Mouse (Mus musculus) forebrain, embryonic 12.5 days (tissue): ENCODE measurements at regions not wholly inside any gene's neighbourhood (a gene's known extent, or its start where the extent isn't known, plus 50 kb on each side); places are given as distances from the start of the nearest gene placed in this dataset.

ENCODE experiments used
- ATAC-seq: fragments of 200-750 bp; cut with Nextera tagmentation; 2 replicates; pipeline ENCODE4 v1.8.0; 2017; ENCODE audit warnings: moderate TSS enrichment; ENCODE audit not compliant: low FRiP score
- H3K27ac ChIP-seq: fragments of 300-500 bp; sonication (generic); 2 replicates; pipeline ENCODE4 v1.5.1; 2016; ENCODE audit warnings: mild to moderate bottlenecking
- H3K27me3 ChIP-seq: fragments of 300-500 bp; sonication (generic); 2 replicates; pipeline ENCODE4 v1.6.1; 2016; ENCODE audit warnings: mild to moderate bottlenecking
- H3K36me3 ChIP-seq: fragments of 300-500 bp; sonication (generic); replicated peaks from 2 replicates; pipeline ENCODE4 v1.6.1; 2016; ENCODE audit warnings: mild to moderate bottlenecking
- H3K4me1 ChIP-seq: fragments of 300-500 bp; sonication (generic); 2 replicates; pipeline ENCODE4 v1.6.1; 2016
- H3K4me2 ChIP-seq: fragments of 300-500 bp; sonication (generic); 2 replicates; pipeline ENCODE4 v1.6.1; 2016; ENCODE audit warnings: mild to moderate bottlenecking, moderate library complexity
- H3K4me3 ChIP-seq: fragments of 300-500 bp; sonication (generic); replicated peaks from 2 replicates; pipeline ENCODE4 v1.5.1; 2016; ENCODE audit warnings: mild to moderate bottlenecking
- H3K9ac ChIP-seq: fragments of 300-500 bp; sonication (generic); 2 replicates; pipeline ENCODE4 v1.6.1; 2016; ENCODE audit warnings: mild to moderate bottlenecking
- H3K9me3 ChIP-seq: fragments of 300-500 bp; sonication (generic); 2 replicates; pipeline ENCODE4 v1.6.1; 2016
- whole genome bisulfite sequencing: fragments of 180-500 bp; shearing (Covaris S2); methylation state at CpG from one replicate; pipeline ENCODE4 v1.1.7; 2016; 5-methylcytosine and 5-hydroxymethylcytosine counted together

DNA sequence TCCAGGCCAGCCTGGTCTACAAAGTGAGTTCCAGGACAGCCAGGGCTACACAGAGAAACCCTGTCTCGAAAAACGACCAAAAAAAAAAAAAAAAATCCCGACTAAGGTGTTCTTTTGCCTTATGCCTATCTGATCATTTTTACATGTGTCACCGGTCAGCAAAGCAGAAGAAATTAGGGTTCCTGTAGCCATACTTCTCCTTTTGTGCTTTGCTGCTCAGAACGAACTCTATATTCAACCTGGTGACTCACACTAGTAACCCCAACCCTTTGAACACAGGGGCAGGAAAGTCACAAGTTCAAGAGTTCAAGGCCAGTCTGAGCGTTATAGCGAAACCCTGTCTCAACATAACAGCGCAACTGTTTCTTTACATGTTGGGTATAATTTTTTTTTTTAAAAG is 108.7 kb upstream of the Tbc1d5 start:
- no peaks in the 10 kb centered on the region for H3K27me3 ChIP-seq
- no peaks in the 10 kb centered on the region for H3K36me3 ChIP-seq
- H3K27ac ChIP-seq: no peak overlapping the region
- no peak overlapping the region for H3K4me2 ChIP-seq
- H3K9me3 ChIP-seq: no peaks in the 10 kb centered on the region
- no peak for ATAC-seq
- H3K4me3 ChIP-seq: no peak overlapping the region
- no peaks in the 10 kb centered on the region for H3K4me1 ChIP-seq
- no peak overlapping the region for H3K9ac ChIP-seq
- 88% methylated on average over 8 of the region's 8 CpGs for WGBS

DNA sequence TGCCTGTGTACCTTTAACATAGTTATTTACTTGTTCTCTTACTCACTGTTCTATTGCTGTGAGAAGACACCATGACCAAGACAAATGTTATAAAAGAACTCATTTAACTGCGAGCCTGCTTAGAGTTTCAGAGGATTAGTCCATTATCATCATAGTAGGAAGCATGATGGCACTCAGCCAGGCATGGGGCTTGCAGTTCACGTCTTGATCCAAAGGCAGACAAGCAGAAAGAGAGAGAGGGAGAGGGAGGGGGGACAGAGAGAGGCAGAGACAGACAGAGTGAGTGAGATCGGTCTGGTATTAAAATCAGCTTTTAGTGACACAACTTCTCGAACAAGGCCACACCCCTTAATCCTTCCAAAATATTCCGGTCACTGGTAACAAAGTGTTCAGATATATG is 106.2 kb upstream of the Tbc1d5 start:
- H3K4me2 ChIP-seq: no peak overlapping the region
- H3K27ac ChIP-seq: no peak overlapping the region
- H3K9ac ChIP-seq: no peak overlapping the region
- H3K27me3 ChIP-seq: no peaks in the 10 kb centered on the region
- no peak for ATAC-seq
- H3K4me1 ChIP-seq: no peaks in the 10 kb centered on the region
- no peak overlapping the region for H3K4me3 ChIP-seq
- H3K36me3 ChIP-seq: no peaks in the 10 kb centered on the region
- 65% methylated on average over 5 of the region's 5 CpGs for WGBS
- no peaks in the 10 kb centered on the region for H3K9me3 ChIP-seq

DNA sequence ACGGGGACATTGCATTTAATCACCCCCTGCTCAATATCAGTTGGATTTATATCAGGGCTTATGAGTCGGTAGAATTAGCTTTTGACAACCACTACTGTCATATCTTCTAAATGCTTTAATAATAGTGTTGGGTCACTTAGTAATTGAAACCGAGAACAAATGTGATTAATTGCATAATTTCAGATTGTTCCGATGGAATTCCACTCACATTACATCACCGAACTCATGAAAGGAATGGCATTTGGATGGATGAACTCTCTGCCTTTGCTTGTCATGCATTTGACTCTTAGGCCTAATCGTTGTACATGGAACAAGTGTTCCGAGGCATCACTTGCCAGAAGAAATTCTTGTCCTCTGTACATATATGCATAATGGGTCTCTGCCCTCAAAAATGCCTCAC is 99.6 kb upstream of the Tbc1d5 start:
- no peak overlapping the region for H3K4me2 ChIP-seq

DNA sequence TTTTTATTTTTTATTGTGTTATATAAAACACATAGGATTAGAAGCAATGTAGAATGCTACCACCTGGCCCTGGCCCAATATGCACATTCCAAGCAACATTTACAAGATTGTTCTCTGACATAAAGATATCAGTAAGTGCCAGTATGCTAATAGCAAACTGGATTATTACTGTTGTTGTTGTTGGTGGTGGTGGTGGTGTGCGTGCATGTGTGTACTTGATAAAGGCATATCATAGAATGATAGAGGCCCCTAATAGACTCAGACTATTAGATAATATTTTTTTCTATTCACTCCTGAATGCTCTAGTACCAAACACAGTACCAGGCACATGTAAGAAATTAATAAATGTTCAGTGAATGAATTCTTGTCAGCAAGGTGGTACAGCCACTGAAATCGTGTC is 98.9 kb upstream of the Tbc1d5 start:
- no peaks in the 10 kb centered on the region for H3K9me3 ChIP-seq
- WGBS: 76% methylated on average over 2 of the region's 2 CpGs
- H3K27me3 ChIP-seq: no peaks in the 10 kb centered on the region
- no peak overlapping the region for H3K9ac ChIP-seq
- ATAC-seq: no peak
- H3K4me3 ChIP-seq: no peak overlapping the region
- H3K4me1 ChIP-seq: no peaks in the 10 kb centered on the region
- H3K27ac ChIP-seq: no peak overlapping the region
- no peak overlapping the region for H3K4me2 ChIP-seq
- H3K36me3 ChIP-seq: no peaks in the 10 kb centered on the region

More for the DNA sequence above, 99.6 kb upstream of the Tbc1d5 start:
- no peak overlapping the region for H3K4me3 ChIP-seq
- ATAC-seq: no peak
- WGBS: 72% methylated on average over 7 of the region's 7 CpGs
- no peaks in the 10 kb centered on the region for H3K4me1 ChIP-seq
- H3K36me3 ChIP-seq: no peaks in the 10 kb centered on the region
- no peaks in the 10 kb centered on the region for H3K27me3 ChIP-seq
- H3K9me3 ChIP-seq: no peaks in the 10 kb centered on the region
- H3K9ac ChIP-seq: no peak overlapping the region
- H3K27ac ChIP-seq: no peak overlapping the region

DNA sequence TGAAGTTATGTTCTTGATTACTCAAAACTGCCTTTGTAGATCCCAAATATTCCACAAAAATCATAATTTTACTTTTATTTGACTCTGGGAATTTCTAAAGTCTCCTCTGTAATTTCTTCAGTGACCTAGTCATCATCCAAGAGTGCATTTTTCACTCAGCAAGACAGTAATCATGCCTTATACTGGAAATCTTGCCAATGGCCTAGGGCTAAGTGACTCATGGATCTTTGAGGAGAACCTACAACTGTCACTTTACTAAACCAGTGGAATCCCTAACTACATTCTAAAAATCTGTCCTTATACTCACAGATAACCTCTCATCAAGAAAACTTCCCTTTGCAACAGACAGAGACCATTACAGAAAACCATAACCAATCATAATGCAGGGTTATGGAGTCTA is 98.0 kb upstream of the Tbc1d5 start:
- H3K4me2 ChIP-seq: no peak overlapping the region
- H3K4me1 ChIP-seq: no peaks in the 10 kb centered on the region
- H3K9me3 ChIP-seq: no peaks in the 10 kb centered on the region
- ATAC-seq: no peak
- no peak overlapping the region for H3K27ac ChIP-seq
- H3K36me3 ChIP-seq: no peaks in the 10 kb centered on the region
- no peaks in the 10 kb centered on the region for H3K27me3 ChIP-seq
- no peak overlapping the region for H3K4me3 ChIP-seq
- no peak overlapping the region for H3K9ac ChIP-seq

DNA sequence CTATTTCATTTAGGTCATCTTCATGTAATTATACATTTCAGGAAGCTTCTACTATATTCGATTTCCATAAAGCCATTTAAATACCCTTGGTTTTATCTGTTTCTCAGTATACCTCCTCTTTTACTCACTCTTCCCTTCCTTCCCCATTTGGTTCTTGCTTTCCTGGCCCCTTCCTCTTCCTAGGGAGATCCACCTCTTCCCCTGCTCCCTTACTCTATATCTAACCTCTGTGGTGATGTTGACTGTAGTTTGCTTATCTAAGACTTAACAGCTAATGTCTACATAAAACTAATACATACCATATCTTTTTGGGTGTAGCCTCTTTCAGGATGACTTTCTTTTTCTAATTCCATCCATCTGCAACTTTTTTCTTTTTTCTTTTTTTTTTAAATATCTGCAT is 92.9 kb upstream of the Tbc1d5 start:
- ATAC-seq: no peak
- H3K9ac ChIP-seq: no peak overlapping the region
- H3K9me3 ChIP-seq: no peaks in the 10 kb centered on the region
- no peak overlapping the region for H3K4me2 ChIP-seq
- H3K4me3 ChIP-seq: no peak overlapping the region
- no peaks in the 10 kb centered on the region for H3K36me3 ChIP-seq
- no peaks in the 10 kb centered on the region for H3K4me1 ChIP-seq
- no peak overlapping the region for H3K27ac ChIP-seq
- WGBS: 75% methylated on average over 1 of the region's 1 CpGs
- no peaks in the 10 kb centered on the region for H3K27me3 ChIP-seq

DNA sequence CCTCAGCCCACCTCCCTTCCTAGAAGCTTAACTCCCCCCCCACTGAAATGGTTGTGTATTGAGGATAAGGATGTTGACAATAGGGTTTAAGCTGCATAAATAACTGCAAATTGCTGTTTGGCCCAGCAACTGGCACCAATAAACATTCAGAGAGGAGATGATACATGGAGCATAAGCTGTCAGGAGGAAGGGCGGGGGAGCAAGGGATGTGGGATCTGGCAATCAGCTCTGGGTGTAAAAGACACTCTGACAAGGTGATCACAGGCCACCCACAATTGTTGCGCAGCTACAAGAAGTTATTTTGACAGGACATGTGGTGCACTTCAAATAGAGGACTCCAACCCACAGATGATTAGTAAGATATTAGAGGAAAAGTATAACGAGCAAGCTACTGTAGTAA is 83.8 kb upstream of the Tbc1d5 start:
- H3K9ac ChIP-seq: no peak overlapping the region
- no peak for ATAC-seq
- H3K4me2 ChIP-seq: no peak overlapping the region
- H3K36me3 ChIP-seq: no peaks in the 10 kb centered on the region
- H3K9me3 ChIP-seq: no peaks in the 10 kb centered on the region
- no peak overlapping the region for H3K27ac ChIP-seq
- H3K4me3 ChIP-seq: no peak overlapping the region
- 35% methylated on average over 3 of the region's 3 CpGs for WGBS
- no peaks in the 10 kb centered on the region for H3K27me3 ChIP-seq
- peaks cover 6% of the 10 kb centered on the region; the same call in 1 of the 2 replicates for H3K4me1 ChIP-seq

DNA sequence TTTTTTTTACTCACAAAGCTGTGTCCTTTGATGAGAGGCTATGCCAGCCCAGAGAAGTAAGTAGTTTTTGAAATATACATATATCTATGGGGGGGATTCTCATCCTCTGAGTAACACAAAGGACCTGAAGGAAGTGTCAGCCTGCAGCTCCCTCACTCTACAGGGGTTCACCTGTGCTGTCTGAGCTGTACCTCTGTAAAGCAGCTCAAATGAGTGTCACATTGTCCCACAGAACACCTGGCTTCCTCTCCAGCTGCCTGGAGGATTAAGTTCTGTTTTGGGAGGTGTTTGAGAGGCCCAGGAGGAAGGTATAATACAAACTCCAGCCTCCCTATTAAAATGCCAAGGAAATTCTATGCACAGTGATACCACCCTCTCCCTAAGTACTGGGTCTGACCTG is 83.3 kb upstream of the Tbc1d5 start:
- Histone ChIP-seq H3K4me1 (peaks cover 6% of the 10 kb centered on the region; the same call in 1 of the 2 replicates), H3K27ac (no peak overlapping the region), H3K27me3 (no peaks in the 10 kb centered on the region), H3K4me3 (no peak overlapping the region), H3K36me3 (no peaks in the 10 kb centered on the region), H3K4me2 (no peak overlapping the region), H3K9ac (no peak overlapping the region), H3K9me3 (no peaks in the 10 kb centered on the region)
- no peak for ATAC-seq

DNA sequence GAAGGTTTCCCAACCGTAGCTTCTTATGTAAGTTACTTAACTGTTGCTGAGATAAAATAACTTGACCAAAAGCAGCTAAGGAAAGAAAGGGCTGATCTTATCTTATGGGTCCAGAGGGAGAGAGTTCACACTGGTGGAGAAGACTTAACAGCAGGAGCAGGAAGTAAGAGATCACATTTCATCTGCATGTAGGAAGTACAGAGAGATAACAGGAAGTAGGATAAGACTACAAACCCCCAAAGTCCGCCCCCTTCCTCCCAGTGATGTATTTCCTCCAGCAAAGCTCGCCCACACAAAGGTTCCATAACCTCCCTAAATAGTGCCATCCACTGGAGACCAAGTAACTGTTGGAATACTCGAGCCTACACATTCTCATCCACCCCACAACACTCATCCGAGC is 79.2 kb upstream of the Tbc1d5 start:
- no peaks in the 10 kb centered on the region for H3K27me3 ChIP-seq
- no peaks in the 10 kb centered on the region for H3K9me3 ChIP-seq
- no peak overlapping the region for H3K4me3 ChIP-seq
- ATAC-seq: no peak
- 88% methylated on average over 5 of the region's 5 CpGs for WGBS
- no peaks in the 10 kb centered on the region for H3K36me3 ChIP-seq
- no peak overlapping the region for H3K9ac ChIP-seq
- no peak overlapping the region for H3K4me2 ChIP-seq
- H3K27ac ChIP-seq: no peak overlapping the region
- peaks cover 6% of the 10 kb centered on the region; the same call in 1 of the 2 replicates for H3K4me1 ChIP-seq

DNA sequence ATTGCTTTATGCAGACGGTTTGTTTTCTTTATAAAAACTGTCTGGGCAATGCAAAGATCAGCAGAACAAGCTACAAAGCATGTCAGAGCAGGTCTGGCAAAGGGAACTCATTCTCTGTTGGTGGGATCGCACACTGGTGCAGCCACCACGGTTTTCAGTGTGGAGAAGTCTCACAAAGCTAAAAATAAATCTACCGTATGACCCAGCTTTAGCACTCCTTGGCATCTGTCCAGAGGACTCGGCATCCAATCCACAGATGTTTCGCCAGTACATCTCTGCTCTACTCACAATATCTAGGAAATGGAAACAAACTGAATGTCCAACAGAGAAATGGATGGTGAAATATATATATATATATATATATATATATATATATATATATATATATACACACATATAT is 69.4 kb upstream of the Tbc1d5 start:
- no peak overlapping the region for H3K4me2 ChIP-seq
- no peak overlapping the region for H3K27ac ChIP-seq
- H3K36me3 ChIP-seq: no peaks in the 10 kb centered on the region
- no peaks in the 10 kb centered on the region for H3K9me3 ChIP-seq
- no peaks in the 10 kb centered on the region for H3K27me3 ChIP-seq
- no peak overlapping the region for H3K4me3 ChIP-seq
- no peaks in the 10 kb centered on the region for H3K4me1 ChIP-seq
- WGBS: 81% methylated on average over 6 of the region's 6 CpGs
- no peak for ATAC-seq
- no peak overlapping the region for H3K9ac ChIP-seq

DNA sequence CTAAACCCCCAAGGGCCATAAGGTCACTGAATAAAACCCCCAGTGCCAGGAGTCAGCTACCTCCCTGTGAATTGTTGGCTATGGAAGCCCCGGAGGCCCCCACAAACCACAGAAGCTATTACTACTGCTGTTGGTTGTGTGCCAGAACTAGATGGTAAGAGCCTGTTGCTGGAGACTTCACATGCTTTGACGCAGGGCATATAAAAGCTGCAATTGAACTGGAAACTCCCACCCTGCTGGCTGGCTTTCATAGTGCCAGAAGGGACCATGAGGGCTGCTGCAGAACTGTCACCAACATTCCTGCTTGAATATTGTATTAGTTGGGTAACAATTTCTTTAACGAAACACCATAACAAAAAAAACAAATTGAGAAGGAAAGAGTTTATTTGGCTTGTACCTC is 66.9 kb upstream of the Tbc1d5 start:
- no peaks in the 10 kb centered on the region for H3K36me3 ChIP-seq
- no peaks in the 10 kb centered on the region for H3K9me3 ChIP-seq
- H3K9ac ChIP-seq: no peak overlapping the region
- no peak overlapping the region for H3K4me2 ChIP-seq
- ATAC-seq: no peak
- H3K27ac ChIP-seq: no peak overlapping the region
- WGBS: 86% methylated on average over 3 of the region's 3 CpGs
- no peak overlapping the region for H3K4me3 ChIP-seq
- H3K27me3 ChIP-seq: no peaks in the 10 kb centered on the region
- H3K4me1 ChIP-seq: no peaks in the 10 kb centered on the region

DNA sequence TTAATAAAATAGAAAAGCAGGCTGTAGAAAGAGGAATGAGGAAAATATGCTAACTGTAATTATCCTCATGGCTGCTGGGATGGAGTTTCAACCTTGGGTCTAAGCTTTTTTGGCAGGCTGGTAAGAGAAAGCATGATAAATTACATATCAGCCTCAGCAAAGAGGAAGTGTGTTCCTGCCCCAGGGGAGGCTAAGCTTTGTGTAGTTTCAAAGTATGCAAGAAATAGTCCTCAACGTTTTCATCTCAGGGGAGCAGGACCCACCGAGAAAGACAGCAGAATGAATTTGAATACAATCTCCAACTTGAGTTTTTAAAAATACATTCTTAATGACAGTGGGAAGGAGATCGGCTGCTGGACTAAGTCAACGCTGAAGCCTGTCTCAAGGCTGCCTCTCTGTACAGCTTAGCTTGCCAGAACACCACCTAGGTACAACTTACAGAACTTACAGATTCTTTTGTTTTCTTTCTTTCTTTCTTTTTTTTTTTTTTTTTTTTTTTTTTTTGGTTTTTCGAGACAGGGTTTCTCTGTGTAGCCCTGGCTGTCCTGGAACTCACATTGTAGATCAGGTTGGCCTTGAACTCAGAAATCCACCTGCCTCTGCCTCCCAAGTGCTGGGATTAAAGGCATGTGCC is 61.3 kb upstream of the Tbc1d5 start:
- Histone ChIP-seq H3K4me2 (no peak overlapping the region), H3K4me1 (no peaks in the 10 kb centered on the region), H3K9me3 (no peaks in the 10 kb centered on the region), H3K27me3 (no peaks in the 10 kb centered on the region), H3K9ac (no peak overlapping the region), H3K4me3 (no peak overlapping the region), H3K36me3 (no peaks in the 10 kb centered on the region), H3K27ac (no peak overlapping the region)
- ATAC-seq: no peak
- WGBS: 91% methylated on average over 4 of the region's 5 CpGs

DNA sequence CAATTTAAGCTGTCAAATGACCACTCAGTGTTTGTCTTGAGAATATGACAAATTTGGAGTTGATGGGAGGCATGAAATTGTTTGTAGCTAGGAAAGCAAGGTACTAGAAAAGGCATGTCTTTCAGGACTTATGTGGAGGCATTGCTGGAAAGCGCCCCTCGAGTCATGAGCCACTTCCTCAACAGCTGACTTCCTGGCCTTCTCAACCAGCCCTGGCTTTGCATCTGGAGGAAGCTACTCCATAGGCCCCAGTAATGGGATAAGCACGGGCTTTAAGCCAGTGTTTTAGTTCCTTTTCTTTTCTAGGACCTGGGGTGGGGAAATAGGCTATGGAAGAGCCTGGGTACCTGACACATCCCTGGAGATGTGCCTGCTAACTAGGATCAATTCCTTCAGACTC is 60.3 kb upstream of the Tbc1d5 start:
- Histone ChIP-seq H3K9me3 (no peaks in the 10 kb centered on the region), H3K4me1 (no peaks in the 10 kb centered on the region), H3K27me3 (no peaks in the 10 kb centered on the region), H3K36me3 (no peaks in the 10 kb centered on the region), H3K4me3 (no peak overlapping the region), H3K4me2 (no peak overlapping the region), H3K27ac (no peak overlapping the region), H3K9ac (no peak overlapping the region)
- ATAC-seq: no peak
- 72% methylated on average over 3 of the region's 3 CpGs for WGBS
